Mouse (Mus musculus): Measurements from ENCODE around the gene Tff2.

DNA sequence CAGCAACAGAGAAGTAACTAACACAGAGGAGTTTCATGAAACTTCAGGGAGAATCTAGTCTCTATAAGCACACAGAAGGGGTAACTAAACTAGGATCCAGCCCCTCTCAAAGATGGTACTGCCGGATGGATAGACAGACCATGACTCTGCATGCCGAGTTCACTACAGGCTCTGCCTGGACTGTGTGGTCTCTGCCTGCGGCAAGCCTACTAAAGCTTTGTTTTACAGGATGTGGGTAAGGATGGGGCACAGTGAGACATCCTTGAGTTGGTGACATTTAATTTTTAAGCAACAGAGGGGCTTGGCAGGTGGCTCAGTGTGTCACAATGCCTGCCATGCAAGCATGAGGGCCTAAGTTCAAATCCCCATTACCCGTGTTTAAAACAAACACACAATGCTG, 32.2 kb upstream of the Tff2 start:
- TF ChIP-seq CTCF (IDR thresholded peaks at IDR 0.05; ENCODE audit: low read depth, low read length) (no peak), EP300 (IDR thresholded peaks at IDR 0.05; ENCODE audit: insufficient read depth, low read depth, low read length) (no peak)
